Mouse (Mus musculus): ENCODE measurements around the gene Grin2c.

Grin2c gene

DNA sequence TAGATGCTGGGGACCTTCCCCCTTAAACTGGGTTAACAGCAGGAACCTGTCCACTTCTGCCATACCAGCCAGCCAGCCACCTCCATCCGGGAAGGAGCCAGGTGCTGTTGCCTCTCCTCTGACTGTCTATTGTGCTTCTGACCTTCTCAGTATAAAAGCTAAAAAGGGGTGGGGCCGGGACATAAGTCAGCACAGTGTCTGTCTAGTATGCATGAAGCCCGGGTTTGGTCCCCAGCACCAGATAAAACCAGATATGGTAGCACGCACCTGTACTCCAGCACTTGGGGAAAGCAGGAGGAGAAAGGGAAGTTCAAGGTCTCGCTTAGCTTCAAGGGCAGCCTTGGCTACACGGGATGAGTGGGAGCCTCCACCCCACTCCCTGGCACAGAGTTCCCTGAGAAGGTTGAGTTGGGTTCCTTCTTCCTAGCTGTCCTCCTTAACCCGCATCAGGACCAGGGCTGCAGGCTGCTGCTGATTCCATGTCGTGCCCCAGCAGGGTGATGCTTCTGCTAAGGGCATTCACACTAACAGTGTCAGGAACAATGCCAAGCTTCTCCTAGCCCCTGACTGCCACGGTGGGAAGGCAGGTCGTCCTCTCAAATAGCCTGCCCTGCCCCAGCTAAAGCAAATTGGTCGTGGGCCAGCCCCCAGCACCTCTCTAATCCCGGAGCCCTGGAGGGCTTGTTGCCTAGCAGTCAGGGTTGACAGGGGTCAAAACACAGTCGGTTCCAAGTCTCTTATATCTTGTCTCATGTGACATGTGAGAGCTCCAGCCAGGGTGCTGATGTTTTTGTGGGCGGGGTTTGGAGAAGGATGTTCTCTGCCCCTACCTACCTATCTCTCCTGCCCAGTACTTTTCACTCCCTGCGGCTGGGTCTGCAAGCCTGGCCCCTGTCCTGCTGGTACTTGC, 37.8 kb downstream of the Grin2c start:
- no peak for DNase-seq

DNA sequence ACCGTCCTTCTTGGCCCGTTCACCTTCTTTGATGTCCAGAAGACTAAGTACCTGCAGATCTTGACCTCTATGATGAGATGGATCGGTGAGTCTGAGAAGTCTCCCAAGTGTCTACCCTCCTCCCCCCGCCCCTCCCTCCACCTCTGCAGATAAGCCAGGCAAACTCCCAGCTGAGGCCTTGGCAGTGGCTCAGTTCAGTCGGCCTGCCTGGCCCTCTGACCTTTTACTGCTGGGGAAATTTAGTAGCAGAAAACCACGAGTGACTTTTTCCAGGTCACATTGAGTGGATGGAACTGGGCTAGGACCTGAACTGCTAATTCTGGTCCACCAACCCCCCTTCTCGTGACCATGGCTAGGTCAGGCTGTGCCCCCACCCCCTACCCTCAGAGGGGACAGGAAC, 38.6 kb downstream of the Grin2c start:
- DNase-seq = no peak

DNA sequence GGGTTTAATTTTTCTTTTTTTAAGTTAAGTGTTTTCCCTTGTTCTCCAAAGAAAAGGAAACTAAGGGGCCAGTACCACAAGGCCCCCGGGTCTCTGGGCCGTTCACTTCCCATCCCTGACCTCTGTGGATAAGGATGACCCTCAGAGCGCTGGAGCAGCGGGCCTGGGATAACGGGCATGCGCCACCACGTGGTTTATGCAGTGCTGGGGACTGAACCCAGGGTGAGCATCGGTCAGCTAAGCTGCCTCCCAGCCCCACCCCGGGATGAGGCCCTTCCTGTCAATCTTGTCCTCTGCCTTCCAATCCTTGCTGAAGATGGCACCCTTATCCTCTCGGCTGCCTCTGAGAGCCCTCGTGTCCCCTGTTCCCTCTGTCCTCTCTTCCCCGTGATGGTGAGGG, 39.4 kb downstream of the Grin2c start:
- DNase-seq = no peak

DNA sequence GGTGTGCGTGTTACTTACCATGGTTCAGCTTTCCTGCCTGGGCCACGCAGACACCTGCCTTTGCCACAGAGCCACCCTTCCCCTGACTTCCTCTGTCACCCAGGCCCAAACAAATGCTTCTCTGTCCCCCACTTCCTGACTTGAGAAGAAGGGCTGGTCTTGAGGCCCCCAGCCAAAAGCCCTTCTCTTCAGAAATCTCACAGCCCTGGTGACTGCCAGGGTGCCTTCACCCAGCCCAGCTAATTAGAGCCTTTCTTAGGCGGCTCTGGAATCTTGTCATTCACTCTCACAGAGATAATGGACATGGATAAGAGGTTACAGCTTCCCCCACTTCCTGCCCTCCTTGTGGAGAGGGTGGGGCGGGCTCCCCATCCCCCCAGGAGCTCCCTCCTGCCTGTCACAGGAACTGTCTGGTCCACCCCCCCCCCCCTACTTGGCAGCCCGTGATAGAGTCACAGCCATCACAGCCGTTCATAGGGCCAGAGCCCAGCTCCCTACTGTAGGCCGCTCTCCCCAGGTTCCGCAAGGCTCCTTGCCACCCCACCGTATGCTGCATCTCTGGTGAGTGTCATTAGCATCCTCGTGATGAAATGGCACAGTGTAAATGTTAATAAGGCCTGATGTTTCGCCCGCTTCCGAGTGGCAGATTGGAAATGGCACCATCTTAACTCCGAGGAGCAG, 40.1 kb downstream of the Grin2c start:
- no peak for DNase-seq

DNA sequence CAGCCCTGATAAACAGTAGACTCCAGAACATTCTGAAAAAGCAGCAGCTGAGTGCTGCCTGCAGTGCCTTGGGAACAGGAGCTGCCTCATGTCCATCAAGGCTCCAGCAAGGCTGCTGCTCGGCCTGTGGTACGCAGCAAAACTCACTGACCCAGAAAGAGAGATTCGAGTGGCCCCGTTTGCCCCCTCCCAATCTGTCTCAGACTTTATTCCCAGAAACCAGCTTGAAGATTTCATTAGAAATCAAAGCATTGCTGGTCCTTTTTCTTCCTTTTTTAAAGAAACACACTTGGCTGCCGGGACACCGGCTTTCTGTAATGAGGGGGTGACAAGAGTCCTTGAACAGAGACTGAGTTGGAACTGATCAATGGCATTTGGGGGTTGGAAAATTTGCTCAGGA, 41.7 kb downstream of the Grin2c start:
- no peak for DNase-seq

DNA sequence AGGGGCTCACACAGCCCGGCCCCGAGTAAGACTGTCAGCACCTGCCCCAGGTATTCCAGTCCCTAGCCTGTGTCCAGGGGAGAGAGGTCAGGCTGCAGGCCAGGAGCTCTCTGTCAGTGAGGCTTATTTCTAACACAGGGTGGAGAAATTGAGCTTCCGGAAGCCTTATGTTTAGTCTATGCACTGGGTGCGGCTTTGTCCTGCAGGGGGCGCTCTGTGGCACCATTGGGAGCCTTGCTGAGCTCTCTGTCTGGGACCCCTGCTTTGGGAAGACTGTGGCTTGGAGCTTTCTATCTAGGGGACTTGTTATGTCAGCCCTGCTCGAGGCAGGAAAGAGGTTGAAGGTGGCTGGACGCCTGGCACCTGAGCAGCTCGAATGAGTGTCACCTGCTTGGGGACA, 42.2 kb downstream of the Grin2c start:
- DNase-seq = no peak

DNA sequence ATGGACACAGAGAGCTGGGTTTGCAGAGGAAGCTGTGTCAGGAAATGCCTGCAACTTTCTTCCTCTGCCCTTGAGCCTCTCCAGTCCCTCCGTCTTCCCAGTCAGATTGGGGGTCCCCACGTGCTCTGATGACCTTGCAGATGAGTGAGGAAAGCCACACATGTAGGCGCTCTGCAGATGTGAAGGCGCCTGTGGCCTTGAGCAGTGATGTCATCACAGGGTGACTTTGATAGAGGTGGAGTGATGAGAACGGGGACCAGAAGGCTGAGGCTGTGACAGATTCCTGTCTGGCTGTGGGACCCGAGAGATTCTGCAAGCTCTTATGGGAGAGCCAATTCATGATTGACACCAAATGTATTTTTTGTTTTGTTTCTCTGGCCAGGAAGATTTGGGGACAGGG, 43.2 kb downstream of the Grin2c start:
- no peak for DNase-seq

DNA sequence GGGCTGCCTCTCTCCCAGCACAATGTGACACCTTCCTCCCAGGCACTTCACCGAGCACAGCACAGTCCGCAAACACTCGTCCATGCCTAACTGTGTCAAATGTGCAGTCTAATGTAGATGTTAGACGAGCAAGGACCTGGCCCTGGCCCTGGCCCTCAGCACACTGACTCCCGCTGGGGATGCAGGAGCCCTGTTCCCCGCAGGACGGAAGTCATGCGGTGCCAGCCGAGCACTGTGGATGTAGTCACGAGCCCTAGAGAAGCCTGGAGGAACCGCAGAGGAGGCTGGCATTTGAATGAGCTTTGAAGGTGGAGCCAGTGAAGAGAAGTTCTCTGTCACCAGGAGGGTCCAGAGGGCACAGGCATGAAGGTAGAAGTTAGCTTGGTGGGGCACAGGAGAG, 43.6 kb downstream of the Grin2c start:
- DNase-seq = no peak

DNA sequence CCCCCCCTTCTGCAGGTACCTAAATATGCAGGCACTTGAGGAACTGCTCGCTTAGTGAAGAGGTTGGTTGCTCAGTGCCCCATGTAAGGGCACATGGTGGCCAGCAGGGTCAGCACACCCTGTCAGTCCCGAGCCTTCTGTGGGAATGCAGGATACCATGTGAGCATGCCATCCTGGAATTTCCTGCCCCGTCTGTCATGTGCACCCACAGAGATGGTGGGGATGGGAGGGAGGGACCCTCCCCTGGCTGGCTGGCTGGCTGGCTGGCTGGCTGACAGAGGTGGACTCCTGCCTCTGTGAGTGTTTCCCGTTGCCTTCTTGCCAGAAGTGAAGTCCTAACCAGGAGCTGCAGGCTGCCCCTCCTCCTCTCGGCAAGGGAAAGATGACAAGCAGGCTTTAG, 44.5 kb downstream of the Grin2c start:
- DNase-seq = no peak

DNA sequence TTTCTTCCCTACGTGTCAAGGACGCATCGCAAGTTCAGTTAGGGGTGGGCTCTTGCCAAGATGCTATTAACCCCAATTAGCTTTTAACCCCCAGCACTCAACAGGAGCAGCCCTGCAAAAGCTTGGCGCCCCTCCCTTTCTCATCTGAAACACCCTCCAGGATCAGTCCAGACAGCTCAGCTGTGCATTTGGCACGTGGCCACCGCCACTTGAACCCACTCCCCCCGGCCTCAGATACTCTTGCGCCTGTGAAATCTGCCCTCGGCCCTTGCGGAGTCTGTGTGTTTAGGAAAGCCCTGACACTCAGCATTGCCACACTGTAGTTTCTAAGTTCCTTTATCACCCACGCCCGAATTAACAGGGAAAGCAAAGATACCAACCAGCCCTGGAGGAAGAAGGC, 45.0 kb downstream of the Grin2c start:
- DNase-seq = no peak

DNA sequence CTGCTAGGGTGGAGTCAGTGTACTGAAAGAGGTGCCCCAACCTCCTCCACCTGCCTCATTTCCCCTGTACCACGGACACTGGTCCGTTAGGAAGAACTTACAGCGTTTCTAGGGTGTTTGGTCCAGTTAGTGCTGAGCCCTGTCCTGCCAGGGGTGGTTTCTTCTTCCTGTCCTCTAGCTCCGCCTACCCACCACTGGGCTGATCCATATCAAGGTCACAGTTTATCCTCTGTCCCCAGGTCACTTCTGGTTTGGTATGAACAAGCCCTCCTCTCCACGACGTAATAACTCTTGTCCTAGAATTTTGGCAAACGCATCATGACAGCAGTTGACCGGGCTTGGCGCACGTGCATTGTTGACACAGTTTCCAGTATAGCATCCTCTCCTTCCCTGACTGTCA, 47.4 kb downstream of the Grin2c start:
- no peak for DNase-seq

DNA sequence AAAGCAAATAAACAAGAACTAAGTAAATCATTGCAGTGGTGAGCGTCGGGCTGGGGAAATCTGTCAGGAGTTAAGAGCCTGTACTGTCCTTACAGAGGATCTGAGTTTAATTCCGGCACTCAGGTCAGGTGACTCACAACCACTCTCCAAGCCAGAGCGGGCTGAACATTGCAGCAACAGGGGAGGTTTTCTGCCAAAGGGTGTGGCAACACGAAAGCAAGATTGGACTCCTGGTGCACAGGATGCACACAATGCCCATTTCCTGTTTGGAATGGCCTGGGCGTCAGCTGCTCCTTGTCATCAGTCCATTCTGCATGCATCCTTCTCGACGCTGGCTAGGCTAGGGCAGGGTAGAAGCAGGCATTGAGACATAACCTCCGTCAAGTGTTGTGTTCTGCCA, 47.8 kb downstream of the Grin2c start:
- DNase-seq = no peak

DNA sequence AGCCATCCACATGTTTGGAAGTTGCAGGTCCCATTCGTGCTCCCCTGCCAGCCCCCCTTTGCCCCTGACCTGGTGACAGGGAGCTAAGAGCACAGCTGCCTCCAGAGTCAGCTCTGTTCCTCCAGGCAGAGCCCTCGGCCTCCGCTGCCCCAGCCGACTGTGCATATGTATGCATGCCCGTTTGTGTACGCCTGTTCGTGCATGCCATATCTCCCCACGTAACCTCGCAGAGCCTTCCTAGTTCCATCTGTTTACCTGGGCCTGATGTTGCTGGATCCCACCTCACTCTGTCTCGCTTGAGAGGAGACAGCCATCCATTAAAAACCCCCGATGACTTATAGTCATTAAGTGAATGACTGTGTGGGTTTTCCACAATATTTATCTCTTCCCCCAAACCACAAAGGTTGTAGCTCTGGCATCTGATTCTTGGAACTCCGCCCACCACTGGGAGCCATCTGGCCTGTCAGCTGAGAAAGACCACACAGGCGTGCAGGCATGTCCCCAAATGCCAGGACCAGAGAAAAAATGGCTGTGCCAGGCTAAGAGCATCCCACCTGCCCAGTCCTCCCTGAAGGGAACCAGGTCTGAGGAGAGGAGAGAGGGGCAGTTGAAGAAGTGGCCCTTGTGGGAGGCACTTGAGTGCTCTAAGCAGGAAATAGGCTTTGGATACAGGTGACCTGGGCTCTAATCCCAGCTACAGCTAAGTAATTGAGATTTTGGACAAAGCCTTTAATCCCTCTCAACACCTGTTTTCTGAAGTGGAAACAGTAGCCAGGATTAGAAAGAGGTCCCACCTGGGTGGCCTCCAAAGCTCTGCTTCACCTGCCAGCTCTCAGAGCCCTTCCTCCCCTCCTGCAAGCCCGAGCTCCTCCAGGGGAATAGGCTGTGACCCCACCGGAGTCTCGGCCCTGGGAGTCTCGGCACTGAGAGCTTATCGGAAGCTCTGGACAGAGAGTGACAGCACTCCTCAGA, 49.3 kb downstream of the Grin2c start:
- DNase-seq = peak; percentile 95

DNA sequence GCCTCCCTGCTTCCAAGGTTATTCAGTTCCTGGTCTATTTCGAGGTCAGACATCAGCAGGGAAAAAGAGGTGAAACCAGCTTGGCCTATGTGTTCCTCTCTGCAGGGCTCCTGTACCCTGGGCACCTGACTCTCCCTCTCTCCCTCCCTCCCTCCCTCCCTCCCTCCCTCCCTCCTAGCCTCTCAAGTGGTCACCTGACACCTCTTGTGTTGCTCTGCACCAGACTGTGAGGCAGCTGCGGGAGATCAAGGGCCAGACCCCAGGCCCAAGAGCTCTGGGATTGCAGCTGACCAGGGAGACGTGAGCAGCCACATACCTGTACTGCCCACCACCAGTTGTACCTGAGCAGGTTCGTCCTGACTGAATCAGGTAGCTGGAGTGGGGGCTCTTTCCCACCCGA, 51.9 kb downstream of the Grin2c start:
- DNase-seq = no peak

DNA sequence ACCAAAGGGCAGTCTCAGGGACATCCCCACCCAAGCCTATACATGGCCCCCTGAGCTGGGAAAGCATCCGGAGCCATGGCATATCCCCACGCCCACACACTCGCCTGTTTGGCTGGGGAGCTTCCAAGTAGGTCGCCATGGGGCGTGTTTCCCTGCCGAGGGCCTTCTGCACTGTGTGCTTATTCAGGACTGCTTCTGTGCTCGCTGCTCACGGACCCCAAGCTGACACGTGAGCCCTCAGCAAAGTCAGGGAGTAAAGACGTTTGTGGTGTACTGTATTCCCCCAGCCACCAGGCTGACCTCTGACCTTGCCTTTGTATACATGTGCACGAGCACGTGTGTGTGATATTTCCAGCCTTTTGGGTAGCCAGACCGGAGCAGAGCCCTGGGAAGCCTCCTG, 54.9 kb downstream of the Grin2c start:
- DNase-seq = peak; percentile 88

DNA sequence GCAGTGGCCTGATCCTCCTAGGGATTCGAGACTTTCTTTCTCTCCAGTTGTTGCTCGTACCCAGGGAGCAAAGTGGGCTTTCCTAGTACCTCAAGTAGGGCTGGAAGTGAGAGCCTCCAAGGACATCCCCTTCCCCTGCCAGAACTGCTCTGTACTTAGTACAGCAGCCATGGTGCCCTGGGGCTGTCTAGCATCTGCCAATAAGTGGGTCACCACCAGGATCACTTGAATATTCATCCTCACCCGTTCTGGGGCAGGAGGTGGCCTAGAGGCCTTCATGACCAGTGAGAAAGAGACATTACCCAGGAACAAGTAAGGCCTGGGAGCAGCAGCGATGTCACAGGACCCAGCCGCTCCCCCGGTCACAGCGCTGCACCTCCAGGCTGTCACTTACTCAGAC, 57.1 kb downstream of the Grin2c start:
- no peak for DNase-seq

DNA sequence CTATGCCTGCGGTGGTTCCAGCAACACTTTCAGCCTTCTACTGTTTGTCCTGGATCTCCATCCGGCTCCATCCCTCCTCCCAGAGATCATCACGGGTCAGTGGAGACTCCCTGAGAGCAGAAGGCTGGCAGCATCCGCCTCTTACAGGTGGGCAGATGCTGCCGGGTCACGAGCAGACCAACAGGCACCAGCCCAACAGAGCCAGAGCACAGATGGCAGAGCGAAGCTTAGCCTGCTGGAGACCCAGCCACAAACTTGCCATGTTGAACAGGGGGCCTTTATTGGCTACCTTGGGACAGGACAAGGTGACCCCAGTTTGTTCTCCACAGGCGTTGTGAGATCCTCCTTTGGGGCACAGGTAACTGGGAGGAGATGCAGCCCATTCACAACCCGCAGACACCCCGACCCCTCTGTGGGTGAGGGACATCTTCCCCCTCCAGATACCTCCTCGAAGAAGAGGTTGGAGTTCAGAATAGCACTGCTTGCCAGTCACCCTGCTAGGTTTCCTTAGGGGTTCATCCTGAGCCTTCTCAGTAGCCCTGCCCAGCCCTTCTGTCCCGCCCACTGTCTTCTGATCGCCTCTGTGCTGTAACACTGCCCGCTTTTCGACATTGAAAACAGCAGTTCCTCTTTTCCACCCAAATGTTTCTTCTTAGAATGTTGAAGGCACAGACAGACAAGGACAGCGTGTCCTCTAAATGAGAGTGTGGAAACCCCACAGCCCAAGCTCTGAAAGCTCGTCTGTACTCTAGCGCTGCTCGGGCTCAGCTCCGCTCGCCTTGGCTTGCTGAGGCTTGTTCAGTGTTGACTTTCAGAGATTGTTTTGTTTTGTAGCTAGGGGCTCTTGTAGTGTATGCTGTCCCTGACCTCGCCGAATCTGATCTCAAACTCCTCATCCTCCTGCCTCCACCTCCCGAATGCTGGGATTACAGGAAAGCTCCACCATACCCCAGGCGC, 58.0 kb downstream of the Grin2c start:
- DNase-seq = peak; percentile 79

DNA sequence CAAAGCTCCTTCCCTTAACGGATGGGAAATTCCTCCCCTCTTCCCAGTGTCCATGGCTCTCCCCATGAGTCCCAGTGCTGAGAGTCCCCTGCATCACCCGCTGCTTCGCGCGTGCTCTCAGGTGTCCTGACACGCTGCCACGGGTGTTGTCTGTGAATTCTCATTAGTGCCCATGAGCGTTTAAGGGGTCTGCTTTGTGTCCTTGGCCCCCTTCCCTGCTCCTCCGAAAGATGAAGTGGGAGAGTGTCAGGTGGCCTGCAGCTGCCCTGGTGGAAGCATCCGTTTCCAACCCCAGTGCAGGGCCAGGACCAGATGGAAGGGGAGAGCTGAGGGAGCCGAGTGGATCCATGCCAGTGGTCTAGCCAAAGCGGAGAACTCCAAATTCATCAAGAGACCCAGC, 58.9 kb downstream of the Grin2c start:
- DNase-seq = peak; percentile 72

DNA sequence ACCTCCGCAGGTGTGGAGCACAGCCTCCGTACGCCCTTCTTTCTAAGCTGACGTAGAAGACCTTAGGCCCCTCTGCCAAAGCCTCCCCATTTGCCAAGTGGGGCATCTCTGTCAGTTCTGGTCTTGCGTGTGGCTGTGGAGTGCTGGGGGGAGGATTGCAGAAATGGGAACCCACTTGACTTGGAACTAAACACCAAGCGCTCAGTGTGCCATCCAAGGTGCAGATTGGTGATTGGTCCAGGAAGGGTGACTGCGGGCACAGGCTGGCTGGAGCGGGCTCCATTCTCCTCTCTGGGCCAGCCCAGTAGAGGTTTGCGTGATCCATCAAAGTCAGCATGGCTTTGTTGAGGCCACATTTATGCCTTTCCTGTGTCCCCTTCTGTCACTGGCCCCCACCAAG, 64.3 kb downstream of the Grin2c start:
- no peak for DNase-seq

DNA sequence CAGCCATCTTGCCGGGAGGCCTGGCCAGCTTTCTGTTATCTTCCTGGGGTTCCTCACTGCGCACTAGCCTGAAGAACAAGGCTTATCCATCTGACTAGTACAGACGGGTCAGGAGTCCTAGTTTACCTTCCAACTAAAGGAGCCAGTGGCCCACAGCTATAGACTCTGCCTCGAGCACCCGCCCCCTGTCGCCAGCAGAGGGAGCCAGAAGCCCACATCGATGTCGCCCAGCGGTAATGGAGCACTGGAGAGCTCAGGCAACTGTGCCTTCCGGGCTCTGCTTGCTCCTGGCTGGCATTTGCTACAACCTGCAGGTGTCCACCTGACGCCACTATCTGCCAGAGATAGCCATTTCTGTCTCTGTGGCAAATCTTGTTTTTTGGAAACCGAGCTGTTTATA, 64.7 kb downstream of the Grin2c start:
- DNase-seq = peak; percentile 95

DNA sequence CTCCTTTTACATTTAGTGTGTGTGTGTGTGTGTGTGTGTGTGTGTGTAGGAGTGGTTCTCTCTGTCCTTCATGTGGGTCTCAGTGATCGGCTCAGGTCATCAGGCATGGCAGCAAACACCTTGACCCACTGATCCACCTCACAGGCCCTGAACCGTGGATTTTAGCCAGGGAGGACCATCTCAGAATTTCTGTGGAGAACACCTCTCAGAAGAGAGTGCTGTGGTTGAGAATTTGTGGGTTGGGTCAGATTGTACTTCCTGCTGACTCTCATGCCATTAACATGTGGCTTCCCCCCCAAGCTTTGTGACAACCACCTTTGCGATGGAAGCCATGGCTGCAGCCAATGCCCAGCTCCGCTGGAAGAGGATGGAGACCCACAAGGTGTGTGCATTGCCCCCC, 66.5 kb downstream of the Grin2c start:
- no peak for DNase-seq

Data from cerebellum, adult 11-12 months (tissue).